Mouse (Mus musculus) liver, embryonic 11.5 days (tissue): Measurements from ENCODE around the gene Mthfr. TPM values are rescaled to one million over a fixed set of nuclear protein-coding genes. Genes with fewer than 3 reads are reported as not detected.

Experiments used
- ATAC-seq: fragments of 200-750 bp; cut with Nextera tagmentation; replicated peaks from 2 replicates; pipeline ENCODE4 v1.8.0; 2017; ENCODE audit warnings: moderate number of reproducible peaks, mild to moderate bottlenecking, moderate TSS enrichment, moderate library complexity; ENCODE audit not compliant: low FRiP score
- DNase-seq: peaks from one replicate; pipeline ENCODE4 v3.0.0-alpha.2; 2017; ENCODE audit warnings: low spot score
- H3K27ac ChIP-seq: fragments of 300-500 bp; sonication (generic); 2 replicates; pipeline ENCODE4 v1.5.1; 2014; ENCODE audit warnings: mild to moderate bottlenecking, low read depth, low read length, control low read depth
- H3K27me3 ChIP-seq: fragments of 300-500 bp; sonication (generic); replicated peaks from 2 replicates; pipeline ENCODE4 v1.6.1; 2014; ENCODE audit warnings: low read length, mixed read lengths; ENCODE audit not compliant: control insufficient read depth, insufficient read depth
- H3K36me3 ChIP-seq: fragments of 300-500 bp; sonication (generic); 2 replicates; pipeline ENCODE4 v1.6.1; 2014; ENCODE audit warnings: mild to moderate bottlenecking, low read length, moderate library complexity, mixed read lengths; ENCODE audit not compliant: control insufficient read depth, insufficient read depth
- H3K4me1 ChIP-seq: fragments of 300-500 bp; sonication (generic); replicated peaks from 2 replicates; pipeline ENCODE4 v1.6.1; 2014; ENCODE audit warnings: low read length, mixed read lengths; ENCODE audit not compliant: control insufficient read depth, insufficient read depth
- H3K4me2 ChIP-seq: fragments of 300-500 bp; sonication (generic); 2 replicates; pipeline ENCODE4 v1.6.1; 2014; ENCODE audit warnings: mild to moderate bottlenecking, control low read depth, moderate library complexity
- H3K4me3 ChIP-seq: fragments of 300-500 bp; sonication (generic); 2 replicates; pipeline ENCODE4 v1.5.1; 2014; ENCODE audit warnings: low read depth, low read length, control low read depth
- H3K9ac ChIP-seq: fragments of 300-500 bp; sonication (generic); 2 replicates; pipeline ENCODE4 v1.6.1; 2014; ENCODE audit warnings: low read depth, low read length, control low read depth
- H3K9me3 ChIP-seq: fragments of 300-500 bp; sonication (generic); 2 replicates; pipeline ENCODE4 v1.6.1; 2016; ENCODE audit warnings: low read length, inconsistent platforms, mixed read lengths; ENCODE audit not compliant: control insufficient read depth
- WGBS: fragments of 180-500 bp; shearing (Covaris S2); extraction: QIAGEN DNeasy Blood & Tissue Kit; methylation state at CpG from one replicate; pipeline ENCODE4 v1.1.7; 2014; 5-methylcytosine and 5-hydroxymethylcytosine counted together
- polyA plus RNA-seq: library from polyadenylated mRNA; unstranded; fragments of >200 nt; fragmentation: Nextera tagmentation; extraction: Ambion mirVana; gene quantifications from 2 replicates; pipeline ENCODE4 v1.2.1, GENCODE M21; 2014

Mthfr gene
- polyA plus RNA-seq, 1 experiment from 2014 or later, result 16.1 TPM

- H3K4me2 ChIP-seq, result no peak overlapping the region
- H3K4me3 ChIP-seq, result no peak overlapping the region
- H3K9ac ChIP-seq, result no peak overlapping the region
- no peaks in the 10 kb centered on the region for H3K4me1 ChIP-seq
- no peak overlapping the region for H3K27ac ChIP-seq
- 54% methylated on average over 6 of the region's 6 CpGs for WGBS
- no peak for ATAC-seq
- H3K27me3 ChIP-seq, result no peaks in the 10 kb centered on the region
- no peaks in the 10 kb centered on the region for H3K36me3 ChIP-seq
- H3K9me3 ChIP-seq, result no peaks in the 10 kb centered on the region
- no peak for DNase-seq
These were observed 27.0 kb downstream of the Mthfr start for GRCm38 (mm10) chr4:148065702-148066400.

DNA sequence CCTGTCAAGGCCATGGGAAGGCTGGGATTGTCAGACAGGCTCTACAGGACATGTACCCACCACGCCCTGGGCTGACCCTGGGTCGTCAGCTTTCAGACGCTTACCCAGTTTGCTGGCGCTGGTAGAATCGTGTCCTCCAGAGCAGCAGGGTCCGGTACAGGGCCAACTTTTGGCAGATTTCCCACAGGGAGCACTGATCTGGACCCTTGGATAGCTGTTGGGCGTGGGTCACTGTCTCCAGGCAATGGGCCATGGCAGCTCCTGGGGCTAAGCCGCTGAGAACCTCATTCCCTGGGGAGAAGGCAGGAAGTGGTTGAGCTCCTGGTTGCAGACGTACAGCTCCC lies 27.5 kb downstream of the Mthfr start:
- Histone ChIP-seq H3K27ac (no peak overlapping the region), H3K27me3 (no peaks in the 10 kb centered on the region), H3K4me3 (no peak overlapping the region), H3K4me2 (no peak overlapping the region), H3K9me3 (no peaks in the 10 kb centered on the region), H3K9ac (no peak overlapping the region), H3K36me3 (no peaks in the 10 kb centered on the region), H3K4me1 (no peaks in the 10 kb centered on the region)
- no peak for DNase-seq
- no peak for ATAC-seq
- 67% methylated on average over 9 of the region's 9 CpGs for WGBS

- Histone ChIP-seq H3K4me1 (no peaks in the 10 kb centered on the region), H3K27me3 (no peaks in the 10 kb centered on the region), H3K27ac (no peak overlapping the region), H3K36me3 (no peaks in the 10 kb centered on the region), H3K4me3 (no peak overlapping the region), H3K9ac (no peak overlapping the region), H3K4me2 (no peak overlapping the region), H3K9me3 (no peaks in the 10 kb centered on the region)
- ATAC-seq, result no peak
- no peak for DNase-seq
- WGBS, result 84% methylated on average over 8 of the region's 8 CpGs
These were observed 28.5 kb downstream of the Mthfr start for GRCm38 (mm10) chr4:148067346-148067745.

DNA sequence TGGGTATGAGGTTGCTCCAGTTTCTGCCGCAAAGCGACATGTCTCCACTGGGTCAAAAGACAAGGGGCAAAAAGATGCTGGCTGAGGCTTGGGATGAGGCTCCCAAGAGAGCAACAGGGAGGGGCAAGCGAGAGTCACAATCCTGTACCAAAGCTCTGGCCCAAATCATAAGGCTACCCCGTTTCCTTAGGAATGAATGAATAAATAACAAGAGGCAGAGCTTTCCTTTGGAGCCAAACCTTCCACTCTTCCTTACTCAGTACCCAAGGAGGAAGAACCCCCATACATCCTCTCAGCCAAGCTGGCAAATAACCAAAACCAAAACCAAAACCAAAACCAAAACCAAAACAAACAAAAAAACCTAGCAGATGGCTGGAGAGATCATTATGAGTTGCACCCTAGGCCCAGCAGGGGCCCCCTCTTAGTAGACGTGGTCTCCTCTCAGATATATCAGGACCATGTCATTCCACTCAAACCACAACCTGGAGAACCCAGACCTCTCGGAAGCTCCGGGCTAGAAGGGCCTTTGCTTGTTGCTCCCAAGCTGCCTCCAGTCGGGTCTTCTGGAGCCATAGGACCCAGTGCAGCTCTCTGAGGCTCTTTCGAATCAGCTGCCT lies 30.8 kb downstream of the Mthfr start:
- ATAC-seq, result no peak
- WGBS, result 77% methylated on average over 9 of the region's 9 CpGs

GRCm38 (mm10) chr4:148071508-148071907 lies 32.6 kb downstream of the Mthfr start:
- no peak overlapping the region for H3K9ac ChIP-seq
- H3K4me1 ChIP-seq, result no peaks in the 10 kb centered on the region; the same call in 1 of the 2 replicates
- ATAC-seq, result no peak
- no peaks in the 10 kb centered on the region for H3K27me3 ChIP-seq
- no peaks in the 10 kb centered on the region for H3K36me3 ChIP-seq
- no peak overlapping the region for H3K4me3 ChIP-seq
- H3K27ac ChIP-seq, result no peak overlapping the region
- WGBS, result 64% methylated on average over 5 of the region's 5 CpGs
- DNase-seq, result no peak
- no peak overlapping the region for H3K4me2 ChIP-seq
- no peaks in the 10 kb centered on the region for H3K9me3 ChIP-seq

More for the DNA sequence above, 30.8 kb downstream of the Mthfr start:
- H3K4me2 ChIP-seq, result no peak overlapping the region
- no peak for DNase-seq
- H3K36me3 ChIP-seq, result no peaks in the 10 kb centered on the region
- no peaks in the 10 kb centered on the region; the same call in 1 of the 2 replicates for H3K4me1 ChIP-seq
- no peak overlapping the region for H3K4me3 ChIP-seq
- H3K9ac ChIP-seq, result no peak overlapping the region
- H3K27me3 ChIP-seq, result no peaks in the 10 kb centered on the region
- H3K27ac ChIP-seq, result no peak overlapping the region
- H3K9me3 ChIP-seq, result no peaks in the 10 kb centered on the region

GRCm38 (mm10) chr4:148074521-148075189 lies 35.8 kb downstream of the Mthfr start:
- Histone ChIP-seq H3K4me1 (no peaks in the 10 kb centered on the region; the same call in 1 of the 2 replicates), H3K4me3 (peak overlapping the region; percentile 32), H3K27ac (no peak overlapping the region; the same call in 1 of the 2 replicates), H3K27me3 (no peaks in the 10 kb centered on the region), H3K36me3 (0 out of 2 replicates have a peak, but pooled peaks cover 2% of the 10 kb centered on the region), H3K9ac (peak overlapping the region; percentile 54), H3K9me3 (no peaks in the 10 kb centered on the region), H3K4me2 (peak overlapping the region; percentile 63)
- peak; percentile 42 for ATAC-seq
- no peak for DNase-seq
- 47% methylated on average over 17 of the region's 17 CpGs for WGBS

- Histone ChIP-seq H3K36me3 (0 out of 2 replicates have a peak, but pooled peaks cover 2% of the 10 kb centered on the region), H3K4me3 (peak overlapping the region; percentile 32), H3K9ac (peak overlapping the region; percentile 54), H3K9me3 (no peaks in the 10 kb centered on the region), H3K27me3 (no peaks in the 10 kb centered on the region), H3K4me2 (peak overlapping the region; percentile 63), H3K27ac (peak overlapping the region; percentile 1; the same call in 1 of the 2 replicates), H3K4me1 (no peaks in the 10 kb centered on the region; the same call in 1 of the 2 replicates)
- DNase-seq, result peak; percentile 65
- peak; percentile 49 for ATAC-seq
- 33% methylated on average over 21 of the region's 21 CpGs for WGBS
These were observed 36.4 kb downstream of the Mthfr start for GRCm38 (mm10) chr4:148075259-148075658.

- H3K27ac ChIP-seq, result no peak overlapping the region
- no peak overlapping the region for H3K4me2 ChIP-seq
- 83% methylated on average over 6 of the region's 6 CpGs for WGBS
- H3K9ac ChIP-seq, result no peak overlapping the region
- no peaks in the 10 kb centered on the region; the same call in 1 of the 2 replicates for H3K4me1 ChIP-seq
- no peak overlapping the region for H3K4me3 ChIP-seq
- H3K27me3 ChIP-seq, result no peaks in the 10 kb centered on the region
- no peaks in the 10 kb centered on the region for H3K9me3 ChIP-seq
- ATAC-seq (no peak), DNase-seq (no peak)
- 0 out of 2 replicates have a peak, but pooled peaks cover 5% of the 10 kb centered on the region for H3K36me3 ChIP-seq
These were observed 37.0 kb downstream of the Mthfr start for GRCm38 (mm10) chr4:148075881-148076280.
